Mouse (Mus musculus) cortical plate, adult 2 months (tissue): ENCODE data around the gene Epb41.

Experiments
- CTCF ChIP-seq: fragments of 200-500 bp; IDR thresholded peaks from 2 replicates; pipeline ENCODE4 v1.5.1; 2011; ENCODE audit warnings: mild to moderate bottlenecking, control low read depth, low read length; ENCODE audit not compliant: insufficient read depth; ENCODE audit errors: extremely low read depth
- POLR2A ChIP-seq: fragments of 200-500 bp; IDR thresholded peaks from 2 replicates; pipeline ENCODE4 v1.6.1; 2011; ENCODE audit warnings: mild to moderate bottlenecking, low read length, control low read depth; ENCODE audit not compliant: insufficient read depth; ENCODE audit errors: extremely low read depth

DNA sequence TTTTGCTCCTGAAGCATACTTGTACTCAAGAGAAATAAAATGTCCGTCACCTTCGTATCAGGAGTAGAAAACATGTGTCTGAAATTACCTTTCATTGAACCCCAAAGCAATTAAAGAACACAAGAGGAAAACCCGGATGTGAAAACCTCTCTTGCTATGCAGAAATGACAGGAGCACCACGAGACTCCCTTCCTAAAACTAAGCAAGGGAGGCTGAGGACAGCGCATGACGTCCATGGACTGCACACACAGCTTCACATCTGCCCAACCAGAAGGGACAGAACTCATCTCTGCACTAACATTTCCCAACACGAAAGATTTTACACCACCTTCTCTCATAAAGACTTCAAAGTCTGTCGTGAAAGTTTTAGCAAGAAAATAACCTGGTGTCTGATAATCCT, 64.7 kb downstream of the Epb41 start:
- TF ChIP-seq CTCF: no peak
- TF ChIP-seq POLR2A: no peak
